In genomic region chr13:21415266-21415665, GRCm38 (mm10) we compare ENCODE assay signal across 16 mouse cellular contexts. TPM values are rescaled to one million over a fixed set of nuclear protein-coding genes. Genes with fewer than 3 reads are reported as not detected.
A peak's percentile ranks its signal among the peaks of the same experiment; 100 is the strongest.
DNase-seq lines count a peak whose midpoint lies in the region; ATAC-seq lines count a peak whose summit lies in the region.
"Had no signal": no experiment of that assay in that cellular context is flagged by ENCODE, and none has a peak within 500 bp of the region (broad histone marks: within the 10 kb centered on the region; RNA-seq: fewer than 3 reads in every experiment).

No protein-coding gene starts in this region.

- no peak overlapping the region for H3K4me2 ChIP-seq in lung, embryonic 16.5 days (ENCODE audit: low read depth, low read length)
- H3K4me2 ChIP-seq in liver, embryonic 13.5 days: peak overlapping the region; percentile 56
- H3K4me2 ChIP-seq: embryonic facial prominence, embryonic 15.5 days; hindbrain, embryonic 12.5 days had no signal

- H3K27ac ChIP-seq in lung, embryonic 16.5 days (ENCODE audit: low read length): peak overlapping the region; percentile 44
- H3K27ac ChIP-seq in liver, embryonic 13.5 days: peak overlapping the region; percentile 98
- H3K27ac ChIP-seq: embryonic facial prominence, embryonic 15.5 days; hindbrain, embryonic 12.5 days had no signal

- WGBS in lung, embryonic 16.5 days: 54% methylated on average over 4 of the region's 4 CpGs
- WGBS in liver, embryonic 13.5 days (ENCODE audit: insufficient replicate concordance): 29% methylated on average over 4 of the region's 4 CpGs

- DNase-seq in lung, postnatal 36 days: no peak
- no peak for DNase-seq in liver, embryonic 13.5 days
- DNase-seq in urinary bladder, postnatal 36 days (ENCODE audit: low spot score in 2 of 2): no peak
- no peak for DNase-seq in thymus, postnatal 4 days
- no peak for DNase-seq in right cerebral cortex, postnatal 14 days
- DNase-seq: cerebellum, adult 18-20 months; gastrocnemius, postnatal 14 days; kidney, adult 8-10 months; lung, postnatal 14 days; thymus, postnatal 36 days had no signal

- H3K4me3 ChIP-seq in lung, embryonic 16.5 days (ENCODE audit: low read length): no peak overlapping the region
- H3K4me3 ChIP-seq in liver, embryonic 13.5 days (replicated peaks): peak overlapping the region; percentile 21; the same call in 1 of the 2 replicates
- H3K4me3 ChIP-seq: embryonic facial prominence, embryonic 15.5 days; hindbrain, embryonic 12.5 days had no signal

- no peak overlapping the region for H3K9ac ChIP-seq in lung, embryonic 16.5 days (ENCODE audit: low read length)
- H3K9ac ChIP-seq in liver, embryonic 13.5 days: peak overlapping the region; percentile 59
- H3K9ac ChIP-seq: embryonic facial prominence, embryonic 15.5 days; hindbrain, embryonic 12.5 days had no signal

- no peak for ATAC-seq in lung, embryonic 16.5 days (ENCODE audit: low read depth)
- peak; percentile 43; the same call in 1 of the 2 replicates for ATAC-seq in erythroblast, adult 5-6 weeks (replicated peaks; ENCODE audit: low FRiP score, poor library complexity, severe bottlenecking)
- peak; percentile 25; the same call in 1 of the 2 replicates for ATAC-seq in liver, embryonic 13.5 days (ENCODE audit: low read depth)
- ATAC-seq: forebrain, embryonic 16.5 days had no signal

- H3K4me1 ChIP-seq in lung, embryonic 16.5 days (replicated peaks; ENCODE audit: control insufficient read depth, insufficient read depth, low read length): peaks cover 2% of the 10 kb centered on the region; the same call in 1 of the 2 replicates
- peaks cover 78% of the 10 kb centered on the region for H3K4me1 ChIP-seq in liver, embryonic 13.5 days (replicated peaks)
- H3K4me1 ChIP-seq: hindbrain, embryonic 12.5 days had no signal

- H3K9me3 ChIP-seq in lung, embryonic 16.5 days (ENCODE audit: control insufficient read depth, low read length): no peaks in the 10 kb centered on the region
- H3K9me3 ChIP-seq in liver, embryonic 13.5 days (replicated peaks): no peaks in the 10 kb centered on the region
- H3K9me3 ChIP-seq: embryonic facial prominence, embryonic 15.5 days; hindbrain, embryonic 12.5 days had no signal

- H3K36me3 ChIP-seq in lung, embryonic 16.5 days (ENCODE audit: control insufficient read depth, insufficient read depth, low read length): no peaks in the 10 kb centered on the region
- no peaks in the 10 kb centered on the region for H3K36me3 ChIP-seq in liver, embryonic 13.5 days
- H3K36me3 ChIP-seq: embryonic facial prominence, embryonic 15.5 days; hindbrain, embryonic 12.5 days had no signal

- H3K27me3 ChIP-seq in lung, embryonic 16.5 days (ENCODE audit: control insufficient read depth, insufficient read depth, low read depth, low read length): no peaks in the 10 kb centered on the region
- no peaks in the 10 kb centered on the region for H3K27me3 ChIP-seq in liver, embryonic 13.5 days
- H3K27me3 ChIP-seq: embryonic facial prominence, embryonic 15.5 days; hindbrain, embryonic 12.5 days had no signal

RNA-seq across cellular contexts. Expression of gene Zkscan3, which starts 12.7 kb away (rescaled TPM):
- polyA plus RNA-seq in lung, embryonic 16.5 days (2015; fragmentation: Nextera tagmentation; extraction: Ambion mirVana): 84.4 and 85.3 TPM in 2 replicates
- 16.9 and 23.6 TPM in 2 replicates for total RNA-seq in erythroblast, adult 5-6 weeks (2015; ENCODE audit: low replicate concordance)
- 13.9 and 19.9 TPM in 2 replicates for total RNA-seq in erythroblast, adult 5-6 weeks (2017; ENCODE audit: low replicate concordance)
- 30.1 and 33.6 TPM in 2 replicates for polyA plus RNA-seq in liver, embryonic 13.5 days (2015; fragmentation: Nextera tagmentation; extraction: Ambion mirVana)

RNA-seq across cellular contexts. Expression of gene Pgbd1, which starts 25.6 kb away (rescaled TPM):
- polyA plus RNA-seq in lung, embryonic 16.5 days (2015; fragmentation: Nextera tagmentation; extraction: Ambion mirVana): 3.3 and 3.7 TPM in 2 replicates
- total RNA-seq in erythroblast, adult 5-6 weeks (2015; ENCODE audit: low replicate concordance): not detected in 2 replicates
- total RNA-seq in erythroblast, adult 5-6 weeks (2017; ENCODE audit: low replicate concordance): 1.1 TPM in 1 of 2 replicates, not detected in the other
- polyA plus RNA-seq in liver, embryonic 13.5 days (2015; fragmentation: Nextera tagmentation; extraction: Ambion mirVana): 1.6 and 1.7 TPM in 2 replicates

RNA-seq across cellular contexts. Expression of gene Zscan26, which starts 38.3 kb away (rescaled TPM):
- 35.1 and 39.0 TPM in 2 replicates for polyA plus RNA-seq in lung, embryonic 16.5 days (2015; fragmentation: Nextera tagmentation; extraction: Ambion mirVana)
- 3.8 and 4.8 TPM in 2 replicates for total RNA-seq in erythroblast, adult 5-6 weeks (2015; ENCODE audit: low replicate concordance)
- total RNA-seq in erythroblast, adult 5-6 weeks (2017; ENCODE audit: low replicate concordance): 1.7 and 2.2 TPM in 2 replicates
- polyA plus RNA-seq in liver, embryonic 13.5 days (2015; fragmentation: Nextera tagmentation; extraction: Ambion mirVana): 7.0 and 7.6 TPM in 2 replicates

RNA-seq across cellular contexts. Expression of gene Zscan12, which starts 52.6 kb away (rescaled TPM):
- 11.5 and 11.7 TPM in 2 replicates for polyA plus RNA-seq in lung, embryonic 16.5 days (2015; fragmentation: Nextera tagmentation; extraction: Ambion mirVana)
- total RNA-seq in erythroblast, adult 5-6 weeks (2015; ENCODE audit: low replicate concordance): 0.84 TPM in 1 of 2 replicates, not detected in the other
- 0.70 and 1.4 TPM in 2 replicates for total RNA-seq in erythroblast, adult 5-6 weeks (2017; ENCODE audit: low replicate concordance)
- 4.4 and 5.0 TPM in 2 replicates for polyA plus RNA-seq in liver, embryonic 13.5 days (2015; fragmentation: Nextera tagmentation; extraction: Ambion mirVana)

RNA-seq across cellular contexts. Expression of gene Nkapl, which starts 53.0 kb away (rescaled TPM):
- polyA plus RNA-seq in lung, embryonic 16.5 days (2015; fragmentation: Nextera tagmentation; extraction: Ambion mirVana): 3.7 and 4.0 TPM in 2 replicates
- total RNA-seq in erythroblast, adult 5-6 weeks (2015; ENCODE audit: low replicate concordance): 1.3 TPM in 1 of 2 replicates, not detected in the other
- total RNA-seq in erythroblast, adult 5-6 weeks (2017; ENCODE audit: low replicate concordance): not detected in 2 replicates
- polyA plus RNA-seq in liver, embryonic 13.5 days (2015; fragmentation: Nextera tagmentation; extraction: Ambion mirVana): 0.86 and 0.92 TPM in 2 replicates
- total RNA-seq: neutrophil, adult 5-6 weeks had no signal
